Mouse (Mus musculus) cerebellum, postnatal 4 days (tissue): ENCODE measurements at regions not wholly inside any gene's neighbourhood (a gene's known extent, or its start where the extent isn't known, plus 50 kb on each side); places are given as distances from the start of the nearest gene placed in this dataset.

Experiments
- DNase-seq, 2 experiments: peaks; one replicate each; pipeline ENCODE4 v3.0.0; 2022; ENCODE audit warnings: low spot score in 2 of 2, mixed read lengths in 1 of 2

DNA sequence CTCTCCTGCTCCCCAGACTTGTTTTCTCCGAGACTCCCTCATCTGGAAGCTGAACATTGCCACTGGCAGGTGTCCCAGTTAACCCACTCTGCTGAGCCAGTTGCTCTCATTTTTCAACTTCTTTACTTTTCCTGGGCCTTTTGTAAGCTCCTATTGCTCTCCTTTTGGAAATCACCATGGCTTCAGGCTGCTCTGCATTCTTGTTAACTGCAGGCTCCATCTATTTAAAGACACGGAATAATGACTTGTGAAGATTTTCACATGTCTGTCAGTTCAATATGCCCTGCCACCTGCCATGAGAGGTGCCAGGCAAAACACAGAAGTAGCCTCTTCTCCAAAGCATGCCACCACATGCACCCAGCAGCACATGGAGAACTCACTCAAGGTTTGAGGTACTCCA lies 1009.9 kb downstream of the Car8 start:
- DNase-seq: no peak

DNA sequence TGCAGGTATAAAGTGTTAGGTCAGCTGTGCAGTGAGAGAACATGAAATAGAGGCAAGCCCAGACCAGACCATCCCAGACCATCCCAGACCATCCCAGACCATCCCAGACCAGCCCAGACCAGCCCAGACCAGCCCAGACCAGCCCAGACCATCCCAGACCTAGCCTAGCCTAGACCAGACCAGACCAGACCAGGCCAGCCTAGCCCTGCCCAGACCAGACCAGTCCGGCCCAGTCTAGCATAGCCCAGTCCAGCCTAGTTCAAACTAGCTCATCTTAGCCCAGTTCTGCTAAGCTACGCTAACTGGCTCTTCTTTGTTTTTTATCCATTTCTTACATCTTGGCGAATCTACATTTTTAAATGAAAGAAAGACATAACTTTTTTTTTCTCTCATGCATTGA lies 1015.9 kb downstream of the Car8 start:
- DNase-seq: no peak

DNA sequence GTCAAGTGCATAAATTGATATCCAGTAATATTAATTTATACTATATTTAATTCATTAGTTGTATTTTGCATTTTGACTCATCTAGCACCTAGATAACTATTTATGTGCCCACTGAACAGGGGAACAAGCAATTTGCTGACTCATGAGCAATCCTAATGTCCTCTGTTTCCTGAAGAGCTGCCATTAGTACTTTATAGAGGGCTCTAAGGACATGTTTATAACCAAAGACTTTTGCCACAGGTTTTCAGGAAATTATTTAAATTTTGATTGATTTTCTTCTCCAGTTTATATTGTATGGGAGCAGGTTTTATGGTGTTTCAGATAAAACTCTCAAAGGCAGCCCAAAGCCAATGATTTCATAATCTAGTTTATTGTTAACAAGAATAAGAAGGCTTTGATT lies 1018.4 kb downstream of the Car8 start:
- DNase-seq: no peak

DNA sequence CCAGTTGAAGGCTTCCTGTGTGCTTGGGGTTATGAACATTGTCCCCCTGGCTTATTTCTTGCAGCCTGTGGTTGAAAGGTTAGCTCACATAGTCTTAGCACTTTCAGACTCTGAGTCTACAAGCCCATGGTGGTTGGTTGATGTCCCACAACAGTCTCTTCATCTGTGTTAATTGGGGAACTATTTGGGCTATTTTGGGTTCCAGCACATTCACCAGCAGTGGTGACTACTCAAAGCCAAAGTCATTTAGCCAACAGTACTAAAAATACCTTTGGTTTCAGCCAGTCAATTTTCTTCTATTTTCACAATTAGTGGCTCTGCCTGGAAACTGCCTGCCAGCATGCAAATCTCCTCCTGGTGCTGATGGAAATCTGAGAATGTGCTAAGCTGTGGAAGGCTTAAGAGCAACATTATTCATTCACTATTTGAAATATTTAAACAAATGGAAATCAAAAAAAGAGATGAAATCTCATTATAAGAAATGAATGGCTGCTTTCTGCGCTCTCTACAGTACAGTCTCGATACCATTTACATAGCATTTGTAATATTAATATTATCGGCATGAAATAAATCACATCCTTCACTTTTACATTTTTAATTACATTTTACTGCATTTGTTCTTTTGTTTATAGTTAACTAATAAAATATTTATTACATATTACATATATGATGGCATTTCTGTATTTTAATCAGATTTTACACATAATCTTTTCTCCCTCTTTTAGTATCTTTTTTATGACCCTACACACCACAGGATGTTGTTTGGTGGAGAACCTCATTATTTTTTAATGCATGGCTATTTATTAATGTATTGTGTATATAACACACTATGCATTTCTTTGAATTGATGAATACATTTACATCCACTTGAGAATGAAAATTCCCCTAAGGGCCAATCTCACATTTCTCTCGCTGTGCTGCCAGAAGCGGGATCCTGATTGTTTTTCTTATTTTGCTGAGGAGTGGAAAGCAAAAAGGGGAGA lies 1023.5 kb downstream of the Car8 start:
- DNase-seq: no peak

DNA sequence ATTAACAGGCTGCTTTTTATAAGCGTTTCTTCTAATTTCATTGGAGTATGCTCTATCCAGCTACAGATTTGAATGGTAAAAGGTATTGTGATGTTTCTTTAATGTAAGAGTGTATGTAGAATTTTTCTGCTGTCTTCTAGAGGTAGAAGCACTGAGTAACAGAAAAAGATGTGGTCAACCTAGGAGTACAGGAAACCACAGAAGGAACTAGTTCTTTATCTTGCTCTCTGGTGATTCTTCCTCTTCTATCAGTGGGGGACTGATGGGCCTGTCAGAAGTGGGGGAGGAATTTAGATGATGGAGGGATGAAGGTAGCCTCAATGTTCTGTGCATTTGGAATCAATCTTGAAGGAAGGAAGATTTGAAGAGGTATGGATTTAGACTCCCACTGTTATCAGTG lies 1031.9 kb downstream of the Car8 start:
- no peak for DNase-seq

DNA sequence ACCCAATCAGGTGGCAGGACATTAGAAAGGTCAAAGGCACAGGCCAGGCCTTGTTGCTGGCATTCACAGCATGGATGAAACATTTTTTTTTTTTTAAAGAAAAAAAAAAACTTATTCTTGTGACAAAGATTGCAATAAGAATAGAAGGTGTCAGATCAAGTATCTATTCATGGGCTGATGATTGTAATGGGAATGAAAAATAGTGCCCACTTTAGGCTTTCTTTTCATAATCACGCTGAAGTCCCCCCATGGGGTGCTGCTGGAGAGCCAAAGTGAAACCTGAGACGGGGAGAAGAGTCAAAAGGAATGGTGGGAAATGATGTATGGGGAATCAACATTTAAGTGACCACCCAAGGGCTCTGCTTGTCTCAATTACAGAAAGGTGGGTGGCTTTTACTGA lies 1037.0 kb downstream of the Car8 start:
- no peak for DNase-seq

DNA sequence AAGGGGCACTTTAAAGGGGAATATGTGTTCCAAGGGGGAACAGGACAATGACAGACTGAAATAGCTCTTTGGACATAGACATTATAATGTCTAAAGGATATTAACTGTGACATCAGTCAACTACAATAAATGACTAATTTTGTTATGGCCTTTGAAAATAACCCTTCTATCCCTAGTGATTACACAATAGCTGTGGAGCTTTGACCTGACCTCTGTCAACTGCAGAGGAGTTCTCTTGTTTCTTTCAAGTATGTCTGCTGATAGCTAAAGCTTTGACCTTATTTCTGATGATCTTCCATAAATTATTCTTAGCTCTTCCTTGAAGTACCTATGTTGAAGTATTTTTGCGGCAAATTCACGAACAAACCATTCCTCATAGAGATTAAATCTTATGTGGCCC lies 1038.9 kb downstream of the Car8 start:
- no peak for DNase-seq

DNA sequence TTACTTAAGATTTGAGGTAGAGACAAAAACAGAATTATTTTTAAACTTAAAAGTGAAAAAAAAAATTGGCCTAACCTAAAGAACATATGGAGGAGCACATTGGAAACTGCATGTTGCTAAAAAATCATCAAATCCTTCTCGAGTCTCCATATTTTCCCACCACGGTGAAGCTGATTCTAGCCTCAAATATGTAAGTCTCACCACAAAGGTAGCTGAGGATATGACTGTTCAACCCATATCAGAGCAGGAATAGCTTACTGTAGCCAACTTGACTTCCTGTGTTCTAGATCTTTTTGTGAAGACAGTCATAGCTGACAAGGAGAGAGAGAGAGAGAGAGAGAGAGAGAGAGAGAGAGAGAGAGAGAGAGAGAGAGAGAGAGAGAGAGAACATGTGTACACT lies 1039.8 kb downstream of the Car8 start:
- DNase-seq: no peak

DNA sequence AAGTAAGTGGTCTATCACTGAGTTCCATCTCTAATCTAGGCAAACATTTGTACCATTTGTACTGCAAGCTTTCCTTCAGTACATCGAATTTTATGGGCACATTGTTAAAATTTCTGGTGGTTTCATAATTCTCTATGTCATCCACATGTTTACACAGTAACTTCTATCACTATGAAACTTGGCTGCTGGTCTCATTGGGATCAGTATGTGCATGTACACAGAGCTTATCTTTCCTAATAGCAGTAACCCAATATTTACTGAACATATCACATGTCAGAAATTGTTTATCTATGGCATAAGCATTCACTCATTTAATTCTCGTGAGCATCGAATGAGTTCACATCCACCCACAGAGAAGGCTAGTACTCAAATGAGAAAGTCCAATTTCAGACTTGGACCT lies 1042.3 kb downstream of the Car8 start:
- DNase-seq: no peak

DNA sequence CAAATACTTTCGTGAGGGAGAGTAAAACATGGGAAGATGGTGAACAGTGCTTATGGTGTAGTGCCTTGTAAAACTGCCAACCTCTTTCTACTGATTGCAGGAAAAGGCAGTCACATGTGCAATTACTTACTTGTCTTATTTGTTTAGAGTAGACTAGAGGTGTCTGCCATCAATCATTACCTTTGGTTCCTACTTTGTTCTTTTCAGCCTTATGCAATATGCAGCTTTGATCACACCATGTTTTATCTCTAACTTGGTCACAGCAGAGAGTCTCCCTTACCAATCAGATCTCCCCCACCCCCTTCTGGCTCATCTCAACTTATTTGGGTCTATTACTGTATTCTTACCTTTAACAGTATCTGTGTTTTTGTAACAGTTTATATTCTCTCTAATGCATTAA lies 1043.2 kb downstream of the Car8 start:
- DNase-seq: no peak

DNA sequence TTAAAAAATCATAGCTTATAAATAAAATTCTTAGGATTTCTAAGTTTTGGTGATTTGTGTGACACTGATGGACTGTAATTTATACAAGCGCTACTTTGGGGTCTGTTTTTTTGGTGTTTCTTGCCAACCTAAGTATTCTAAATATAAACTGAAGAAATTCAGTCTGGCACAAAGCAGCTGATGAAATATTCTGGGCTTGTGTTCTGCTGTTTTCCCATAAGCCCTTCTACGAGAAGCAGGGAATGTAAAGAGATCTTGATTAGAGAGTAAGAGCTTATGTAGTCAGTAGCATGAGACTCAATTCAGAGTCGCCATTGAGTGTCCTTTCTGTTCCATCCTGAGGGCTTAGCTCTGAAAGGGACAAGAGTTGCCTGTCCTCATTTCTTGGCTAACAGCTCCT lies 1046.9 kb downstream of the Car8 start:
- no peak for DNase-seq

DNA sequence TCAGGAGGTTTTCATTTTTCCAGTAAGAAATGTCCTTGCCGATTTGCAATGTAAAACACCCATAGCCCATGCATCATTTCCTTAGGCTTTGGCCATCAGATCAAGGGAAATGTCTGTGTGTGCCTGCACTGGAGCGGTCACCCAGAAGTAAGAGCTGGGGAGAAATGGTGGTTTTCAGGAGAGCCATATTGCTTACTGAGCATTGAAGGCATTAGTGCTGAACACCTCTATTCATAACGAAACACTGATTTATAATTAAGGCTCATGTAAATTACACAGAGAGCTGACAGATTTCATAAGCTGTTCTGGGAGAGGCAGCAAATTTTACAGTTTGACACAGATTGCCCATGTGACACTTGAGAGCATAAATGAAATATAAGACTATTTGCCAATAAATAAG lies 1047.6 kb downstream of the Car8 start:
- no peak for DNase-seq

DNA sequence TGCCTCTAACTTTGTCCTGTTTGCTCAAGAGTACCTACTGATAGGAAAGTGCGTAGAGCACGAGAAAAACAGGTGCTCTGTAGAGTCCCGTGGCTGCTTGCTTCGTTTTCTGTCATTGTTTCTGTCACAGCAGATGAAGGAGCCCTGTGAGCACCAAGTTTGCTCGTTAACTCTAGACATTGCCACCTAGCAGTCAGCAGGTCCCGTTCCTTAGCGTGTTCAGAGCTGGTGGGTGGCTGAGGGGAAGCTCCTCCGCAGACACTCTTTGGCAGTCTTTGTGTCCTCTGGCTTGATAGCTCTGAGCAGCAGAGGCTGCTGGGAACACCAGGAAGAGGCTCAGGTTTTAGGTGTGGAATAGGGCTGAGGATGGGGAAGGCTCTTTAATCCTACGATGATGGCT lies 1063.8 kb downstream of the Car8 start:
- no peak for DNase-seq

DNA sequence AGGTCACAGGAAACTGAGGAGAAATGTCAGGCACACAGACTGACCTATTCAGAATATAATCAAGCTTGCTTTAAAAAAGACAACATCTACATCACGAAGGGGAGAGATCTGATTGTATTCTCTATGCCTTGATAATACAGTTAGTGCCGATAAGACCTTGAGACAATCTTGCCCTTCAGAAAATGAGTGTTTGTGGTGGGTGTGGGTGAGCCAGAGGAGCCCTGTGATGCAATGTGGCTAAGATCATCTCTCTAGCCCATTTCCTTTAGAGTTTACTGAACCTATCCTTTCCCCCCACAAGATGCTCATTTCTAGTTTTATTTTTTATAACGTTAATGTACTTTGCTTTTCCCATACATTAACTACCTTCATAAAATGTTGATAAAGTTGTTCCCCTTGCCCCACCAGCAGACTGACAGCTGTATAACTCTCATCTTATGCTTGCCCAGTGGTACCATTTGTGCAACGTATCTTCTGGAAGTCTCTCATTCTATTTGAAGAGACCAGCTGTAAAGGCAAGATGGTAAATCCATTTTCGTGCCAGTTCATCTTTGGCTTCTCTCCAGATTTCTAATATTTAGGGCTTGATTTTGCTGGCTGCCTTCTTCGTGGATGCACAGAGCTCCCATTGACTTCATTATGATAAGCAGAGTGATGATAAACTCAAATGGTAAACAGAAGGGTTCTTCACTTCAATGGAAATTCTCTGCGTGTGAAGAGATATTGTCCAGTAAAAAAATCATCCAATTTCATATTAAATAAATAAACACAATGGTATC lies 1066.1 kb downstream of the Car8 start:
- DNase-seq: no peak

DNA sequence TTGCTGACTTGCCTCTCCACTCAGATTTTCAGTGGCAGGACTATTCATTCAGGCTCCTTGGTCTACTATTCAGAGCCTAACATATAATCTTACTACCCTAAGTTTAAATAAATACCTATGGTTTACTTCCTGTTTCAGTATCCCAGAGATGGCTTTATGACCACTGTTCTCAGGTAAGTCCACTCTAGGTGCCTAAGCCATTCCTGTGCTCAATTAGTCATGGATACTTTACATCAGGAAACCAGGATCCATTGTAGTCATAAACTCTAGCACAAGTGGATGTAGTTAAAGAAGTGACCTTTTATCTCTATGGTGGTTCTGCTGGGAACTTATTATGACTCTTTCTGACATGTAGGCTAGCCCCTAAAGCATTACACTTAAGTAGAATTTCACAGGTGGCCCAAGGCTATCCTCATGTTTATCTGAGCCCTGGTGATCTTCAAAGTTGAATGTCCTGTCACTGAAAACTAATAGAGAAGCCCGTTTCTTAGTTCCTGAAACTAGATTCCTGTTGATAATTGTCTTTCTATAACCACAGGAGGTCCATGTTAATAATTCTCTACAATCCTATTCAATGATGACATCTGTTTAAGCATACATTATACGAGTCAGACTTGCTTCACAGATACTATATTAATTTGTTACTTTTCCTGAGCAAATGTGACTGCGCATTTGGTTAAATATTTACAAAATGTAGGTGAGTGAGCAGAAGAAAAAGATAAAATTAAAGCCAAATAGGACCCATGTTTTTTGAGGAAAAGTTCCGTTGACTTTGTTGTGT lies 1067.0 kb downstream of the Car8 start:
- no peak for DNase-seq

DNA sequence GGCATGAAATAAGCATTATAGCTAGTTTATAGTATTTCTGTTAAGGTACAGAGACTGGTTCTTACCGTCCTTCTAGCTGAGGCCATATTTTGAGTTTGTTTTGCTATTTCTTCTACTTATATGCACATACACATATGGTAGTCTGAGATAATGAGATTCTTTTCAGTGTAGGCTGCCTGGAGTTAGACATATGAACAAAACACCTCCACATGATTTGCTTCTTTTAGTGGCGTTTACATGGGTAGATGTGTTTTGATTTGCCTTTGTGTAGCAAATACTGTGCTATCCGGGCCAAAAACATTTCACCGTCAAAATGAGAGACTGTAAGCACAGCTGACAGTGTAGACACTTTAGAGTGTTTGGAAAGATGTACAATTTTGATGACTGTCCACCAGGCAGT lies 1077.4 kb downstream of the Car8 start:
- no peak for DNase-seq

DNA sequence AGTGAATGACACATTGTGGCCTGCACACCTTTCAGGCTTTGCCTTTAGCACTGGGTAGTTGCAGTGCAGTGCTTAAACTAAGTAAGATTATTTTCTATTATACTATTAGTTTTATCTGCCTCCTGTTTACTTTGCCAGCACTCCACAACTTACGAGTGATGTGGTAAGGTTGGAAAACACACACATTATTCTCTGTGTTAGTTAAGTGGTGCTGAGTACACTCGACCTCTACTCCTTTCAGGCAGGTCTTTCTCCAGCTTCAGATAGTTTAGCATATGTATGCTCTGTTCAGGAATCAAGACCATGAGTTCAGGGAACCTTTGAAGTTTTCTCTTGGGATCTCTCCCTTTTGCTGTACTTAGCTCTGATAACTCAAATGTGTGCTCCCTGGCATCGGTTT lies 1081.0 kb downstream of the Car8 start:
- DNase-seq: no peak

DNA sequence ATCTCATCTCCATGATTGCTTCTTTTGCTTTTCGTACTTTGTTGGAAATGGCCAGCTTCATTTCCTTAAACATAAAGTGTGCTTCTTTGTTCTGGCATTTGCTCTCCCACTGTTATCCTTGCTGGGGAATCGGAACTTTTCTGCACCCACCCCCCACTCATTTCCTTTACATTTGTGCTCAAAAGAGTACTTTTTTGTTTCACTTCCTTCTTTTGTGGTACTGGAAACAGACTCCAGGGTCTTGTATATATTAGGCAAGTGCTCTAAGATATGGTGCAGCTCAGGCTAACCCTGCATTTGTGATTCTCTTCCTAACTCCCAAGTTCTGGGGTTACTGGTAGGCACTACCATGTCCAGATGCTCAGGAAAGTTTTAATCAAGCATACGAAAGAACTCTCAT lies 1084.6 kb downstream of the Car8 start:
- no peak for DNase-seq

DNA sequence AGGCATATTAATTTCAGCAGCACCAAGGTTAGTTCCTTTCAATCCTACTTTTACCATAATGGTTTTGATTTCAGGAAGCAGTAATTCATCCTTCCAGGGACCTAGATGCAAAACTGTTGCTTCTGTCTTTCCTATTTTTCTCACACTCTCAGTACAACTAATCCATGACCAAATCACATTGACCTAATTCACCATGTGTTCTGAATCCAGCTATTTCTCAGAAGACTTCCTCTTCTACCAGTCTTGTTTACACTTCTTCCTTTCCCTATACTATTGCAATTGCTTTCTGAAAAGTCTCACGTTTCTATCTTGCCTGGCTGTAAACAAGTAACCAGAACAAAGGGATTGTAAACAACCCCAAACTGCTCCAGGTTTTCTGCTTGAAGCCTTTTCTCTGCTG lies 1085.0 kb downstream of the Car8 start:
- no peak for DNase-seq

DNA sequence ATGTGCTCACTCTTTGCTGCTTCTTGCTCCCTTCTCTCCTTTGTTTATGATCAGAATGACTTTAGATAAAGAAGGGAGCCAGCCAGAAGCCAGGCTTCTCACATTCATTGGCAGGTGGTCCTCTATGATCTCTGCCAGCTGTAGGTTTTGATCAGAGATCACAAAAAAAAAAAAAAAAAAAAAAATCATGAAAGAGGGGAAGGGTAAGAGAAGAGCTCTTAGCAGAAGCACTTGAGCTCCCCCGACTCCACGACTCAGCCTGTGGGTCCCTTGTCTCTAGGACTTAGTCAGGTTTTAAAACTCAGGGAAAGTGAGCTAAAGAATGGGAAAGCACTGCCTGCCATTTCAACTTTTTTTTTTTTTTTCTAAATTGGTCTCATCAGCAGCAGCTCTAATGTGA lies 1093.1 kb downstream of the Car8 start:
- no peak for DNase-seq

DNA sequence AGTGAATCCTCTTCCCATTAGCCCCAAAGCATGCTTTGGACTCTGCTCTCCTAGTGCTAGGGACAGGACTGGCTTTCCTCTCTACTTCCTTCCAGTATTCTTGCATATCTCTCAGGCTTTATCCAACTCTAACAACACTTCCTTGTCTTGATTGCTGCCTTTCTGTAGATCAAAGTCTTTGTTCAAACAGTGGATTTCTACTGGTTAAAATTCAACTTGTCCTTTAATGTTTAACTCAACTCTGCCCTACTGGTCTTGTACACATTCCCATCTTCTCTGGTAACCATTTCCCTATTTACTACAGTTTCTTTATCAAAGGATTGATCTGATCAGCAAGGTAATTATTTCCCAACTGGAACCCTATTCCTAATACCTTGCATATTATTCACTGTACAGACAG lies 1094.6 kb downstream of the Car8 start:
- DNase-seq: no peak

DNA sequence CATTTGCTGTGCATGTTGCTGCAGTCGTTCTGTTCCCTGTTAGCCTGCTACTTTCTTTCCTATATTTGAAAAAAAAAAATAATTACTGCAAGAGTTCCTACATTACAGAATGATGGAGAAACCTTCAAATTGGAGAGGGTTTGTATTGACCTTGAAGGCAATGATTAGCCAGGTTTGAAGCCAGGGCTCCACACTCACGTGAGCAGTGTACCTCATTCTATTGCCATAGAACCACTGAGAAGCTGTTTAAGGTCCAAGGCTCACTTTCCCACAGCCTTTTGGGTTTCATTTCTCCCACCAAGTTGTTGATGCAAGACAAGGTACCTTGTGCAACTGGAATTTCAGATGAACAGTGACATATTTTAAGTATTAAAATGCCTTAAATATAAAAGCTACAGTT lies 1095.2 kb downstream of the Car8 start:
- no peak for DNase-seq
